Mouse (Mus musculus) monocyte, adult 59 days (primary cell): ENCODE results near the gene Prlh. TPM values are rescaled to one million over a fixed set of nuclear protein-coding genes. Genes with fewer than 3 reads are reported as not detected.

Experiments
- total RNA-seq, 2 experiments: library from RNA; stranded (reverse); gene quantifications; one replicate each; pipeline ENCODE4 v1.2.4; 2023

Prlh gene
- total RNA-seq: not detected

DNA sequence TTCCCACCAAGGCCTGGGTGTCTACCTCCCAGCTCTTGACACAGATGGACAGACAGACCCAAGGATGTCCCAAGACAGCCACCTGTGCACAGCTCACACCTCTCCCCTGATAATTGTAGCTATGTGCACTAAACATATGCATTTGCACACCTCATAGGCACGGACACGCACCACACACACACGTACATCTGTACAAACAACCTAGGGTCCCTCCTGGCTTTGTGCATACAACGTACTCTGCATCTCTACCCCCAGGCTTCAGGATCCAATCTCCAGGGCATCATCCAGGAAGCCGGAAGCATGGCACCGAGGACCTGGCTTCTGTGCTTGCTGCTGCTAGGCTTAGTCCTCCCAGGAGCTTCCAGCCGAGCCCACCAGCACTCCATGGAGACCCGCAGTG, at the start of gene Prlh:
Gene Prlh, plus strand, starts transcription at position 301 of the 400 bp plus-strand sequence.

DNA sequence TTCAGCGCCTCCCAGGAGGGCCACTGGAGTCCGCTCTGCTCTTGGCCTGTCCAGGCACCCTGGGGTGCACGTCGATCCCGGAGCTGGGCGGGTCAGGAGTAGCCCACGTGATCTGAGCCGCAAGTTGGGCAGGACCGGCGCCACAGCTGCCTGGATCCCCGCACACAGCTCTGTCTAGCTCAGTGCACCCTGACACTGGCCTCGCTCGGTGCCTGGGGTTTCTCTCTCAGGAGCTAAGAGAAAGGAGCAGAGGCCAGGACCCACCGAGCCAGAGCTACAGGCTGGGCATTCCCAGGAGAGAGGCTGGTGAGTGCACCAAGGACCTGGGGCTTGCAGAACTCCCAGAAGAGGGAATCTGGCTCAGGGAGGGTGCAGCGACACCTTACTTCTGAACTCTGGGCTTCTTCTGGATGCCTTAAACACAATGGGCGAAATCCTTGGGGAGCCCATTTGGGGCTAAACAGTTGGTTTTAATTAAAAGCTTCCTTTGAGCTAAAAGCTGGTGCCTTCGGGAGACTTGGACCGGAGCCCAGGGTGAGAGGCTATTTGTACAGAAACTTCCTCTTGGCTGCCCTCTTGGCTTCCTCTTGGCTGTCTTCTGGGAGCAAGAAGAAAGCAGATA, 37.8 kb upstream of the Prlh start, which contains the start of gene Mlph:
Gene Mlph, plus strand, starts transcription at position 138 of the 622 bp plus-strand sequence.

DNA sequence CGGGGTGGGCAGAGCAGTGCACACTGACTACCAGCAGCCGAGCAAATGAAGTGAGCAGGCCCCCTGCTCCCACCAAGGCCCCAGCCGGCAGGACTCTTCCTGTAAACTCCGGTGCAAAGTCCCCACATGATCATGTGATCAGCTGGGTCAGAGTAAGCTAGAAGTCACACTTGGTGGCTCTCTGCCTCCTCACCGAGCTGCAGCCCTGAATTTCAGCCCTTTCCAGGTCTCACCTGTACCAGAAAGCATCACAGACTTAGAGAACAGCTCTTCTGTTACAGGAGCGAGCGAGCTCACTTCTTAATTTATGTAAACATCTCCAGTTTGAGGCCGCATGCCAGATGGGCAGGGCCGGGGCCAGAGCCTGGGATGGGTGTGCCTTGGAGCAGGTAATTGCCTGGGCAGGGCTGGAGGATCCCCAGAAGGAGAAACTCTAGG, 16.5 kb downstream of the Prlh start, which contains the start of gene Rab17:
Gene Rab17, minus strand, starts transcription at position 315 of the 438 bp plus-strand sequence.

DNA sequence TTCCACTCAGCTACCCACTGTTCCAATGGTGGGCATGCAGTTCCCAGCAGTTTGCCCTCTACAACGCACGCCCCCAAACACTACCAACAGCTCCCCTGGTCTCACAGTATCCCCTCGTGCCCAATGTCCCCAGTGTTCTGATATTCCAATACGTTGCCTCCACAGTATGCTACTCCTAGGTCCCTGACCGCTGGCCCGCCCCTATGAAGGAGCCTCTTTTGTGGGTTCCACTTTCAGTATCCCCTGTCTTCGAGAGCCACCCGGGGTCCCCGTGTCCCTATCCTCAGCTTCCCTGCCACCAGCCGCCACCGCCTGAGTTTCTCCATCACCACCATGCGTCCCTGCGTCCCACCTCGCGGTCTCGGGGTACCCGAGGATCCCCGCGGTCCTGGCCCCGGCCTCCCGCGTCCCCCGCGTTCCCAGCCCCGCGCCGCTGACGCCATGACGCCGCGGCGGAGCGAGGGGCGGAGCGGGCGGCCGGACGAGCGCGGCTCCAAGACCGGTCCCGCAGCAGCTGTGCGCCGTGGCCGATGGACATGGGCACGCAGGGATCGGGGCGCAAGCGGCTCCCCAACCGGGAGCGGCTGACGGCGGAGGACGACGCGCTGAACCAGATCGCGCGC, 45.5 kb downstream of the Prlh start, which contains the start of gene Lrrfip1:
Gene Lrrfip1, plus strand, starts transcription at position 470 of the 623 bp plus-strand sequence.

Other genes starting within 250 kb of the Prlh start
- gene Col6a3, start 109.1 kb upstream of the Prlh start, total RNA-seq: under 1 TPM in 1 of 2 experiments, not detected in 1; 0.21 TPM
- gene Mlph, start 38.0 kb upstream of the Prlh start, total RNA-seq: not detected
- gene Rab17, start 16.6 kb downstream of the Prlh start, total RNA-seq: not detected
- 100 to 1,000 TPM; 226 to 244 TPM for gene Lrrfip1, start 45.6 kb downstream of the Prlh start, total RNA-seq
- under 1 TPM; 0.18 to 0.58 TPM for gene Rbm44, start 192.0 kb downstream of the Prlh start, total RNA-seq
- 10 to 100 TPM; 40.2 to 40.8 TPM for gene Ramp1, start 226.7 kb downstream of the Prlh start, total RNA-seq